Mouse (Mus musculus) R1 (cell line): ENCODE measurements around the gene Figla.

ENCODE experiments used
- DNase-seq: peaks from one replicate; pipeline ENCODE4 v3.0.0-alpha.2; 2018; ENCODE audit warnings: low read depth, low spot score

Figla gene

GRCm38 (mm10) chr6:86069856-86070255 is 53.9 kb downstream of the Figla start:
- no peak for DNase-seq

- DNase-seq: no peak
Measured at GRCm38 (mm10) chr6:86070277-86070676, 54.3 kb downstream of the Figla start.
